Mouse (Mus musculus) lung, postnatal 4 days (tissue): Measurements from ENCODE around the gene Grid2ip.
"Not testable (repeated sequence)": the region's sequence is repeated elsewhere in the genome, so short reads cannot be mapped to it uniquely, and the experiment has no call there.

ENCODE experiments used
- DNase-seq, 2 experiments: peaks; one replicate each; pipeline ENCODE4 v3.0.0; 2021

The Grid2ip gene

GRCm38 (mm10) chr5:143363678-143364615, 6.8 kb downstream of the Grid2ip start:
- DNase-seq: peak; percentile 49 to 62

- DNase-seq: no peak
These were observed 10.8 kb downstream of the Grid2ip start for GRCm38 (mm10) chr5:143367931-143368330.

GRCm38 (mm10) chr5:143369611-143370255, 12.6 kb downstream of the Grid2ip start:
- no peak for DNase-seq

GRCm38 (mm10) chr5:143370416-143371145, 13.4 kb downstream of the Grid2ip start:
- no peak for DNase-seq

DNA sequence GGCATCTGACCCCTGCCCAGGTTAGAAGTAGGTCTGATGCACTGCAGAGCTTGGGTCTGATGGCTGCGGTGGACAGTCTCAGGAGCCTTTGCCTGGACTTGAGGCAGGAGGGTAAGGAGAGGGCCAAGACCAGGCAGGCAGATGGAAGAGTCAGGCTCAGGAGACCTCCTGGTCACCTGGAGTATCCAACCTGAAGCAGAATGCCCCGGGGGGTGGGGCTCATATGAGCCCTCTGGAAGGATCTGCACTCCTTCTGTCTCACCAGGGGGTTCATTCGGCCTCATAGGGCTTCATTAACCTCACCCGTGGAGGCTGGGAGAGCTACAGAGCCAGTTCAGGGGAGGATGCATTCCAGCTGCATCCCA, 14.0 kb downstream of the Grid2ip start:
- DNase-seq: no peak

- DNase-seq: no peak
These were observed 15.7 kb downstream of the Grid2ip start for GRCm38 (mm10) chr5:143372818-143373217.

DNA sequence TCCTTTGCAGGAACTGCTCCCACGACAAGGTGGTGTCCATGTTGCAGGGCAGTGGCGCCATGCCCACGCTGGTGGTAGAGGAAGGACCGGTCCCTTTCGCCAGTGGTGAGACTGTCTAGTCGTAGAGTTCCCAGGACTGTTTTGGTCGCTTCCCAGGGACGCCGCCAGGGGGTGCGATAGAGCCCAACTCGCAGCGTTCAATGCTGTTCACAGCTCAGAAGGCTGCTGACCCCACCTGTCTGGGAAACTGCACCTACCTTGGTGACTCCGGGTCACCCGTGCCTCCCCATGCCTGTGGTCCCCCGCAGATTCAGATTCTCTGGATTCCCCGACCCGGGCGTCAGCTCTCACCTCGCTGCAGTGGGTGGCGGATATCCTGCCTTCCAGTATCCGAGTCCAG, 18.1 kb downstream of the Grid2ip start:
- DNase-seq: peak; percentile 59 to 79

GRCm38 (mm10) chr5:143376156-143376555, 19.0 kb downstream of the Grid2ip start:
- no peak for DNase-seq

- peak in 1 of 2 experiments; percentile 21 for DNase-seq
These were observed 29.9 kb downstream of the Grid2ip start for GRCm38 (mm10) chr5:143386797-143387621.

DNA sequence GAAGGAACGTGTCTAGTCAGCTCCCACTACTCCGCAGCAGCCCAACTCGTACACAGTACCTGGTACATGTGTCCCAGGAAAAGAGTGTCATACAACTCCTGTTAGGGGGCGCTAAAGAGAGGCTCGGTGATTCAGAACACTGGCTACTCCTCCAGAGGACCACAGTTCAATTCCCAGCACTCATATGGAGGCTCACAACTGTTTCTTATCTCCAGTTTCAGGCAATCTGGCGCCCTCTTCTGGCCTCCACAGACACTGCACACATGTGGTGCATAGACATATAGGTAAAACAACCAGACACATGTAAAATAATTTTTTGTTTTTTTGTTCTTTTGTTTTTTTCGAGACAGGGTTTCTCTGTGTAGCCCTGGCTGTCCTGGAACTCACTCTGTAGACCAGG, 37.0 kb downstream of the Grid2ip start:
- no peak for DNase-seq

GRCm38 (mm10) chr5:143394966-143395365, 37.8 kb downstream of the Grid2ip start:
- not testable (repeated sequence) for DNase-seq

DNA sequence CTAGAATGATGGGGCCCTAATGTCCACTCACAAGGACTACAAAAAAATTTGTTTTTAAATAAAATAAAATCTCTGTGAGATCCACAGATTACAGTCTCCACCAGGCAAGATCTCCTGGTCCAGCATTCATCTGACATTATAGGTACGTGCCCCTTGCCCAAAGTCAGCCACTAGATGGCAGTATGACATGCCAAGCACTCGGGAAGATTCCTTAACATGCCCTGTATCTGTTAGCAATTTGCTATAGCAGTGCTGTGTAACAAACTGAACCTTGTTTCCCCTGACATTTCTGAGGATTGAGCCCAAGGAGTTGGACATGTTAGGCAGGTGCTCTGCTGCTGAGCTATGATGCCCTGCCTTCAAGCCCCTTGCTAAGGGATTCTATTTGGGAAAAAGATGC, 38.5 kb downstream of the Grid2ip start:
- DNase-seq: no peak

GRCm38 (mm10) chr5:143400501-143400900, 43.4 kb downstream of the Grid2ip start:
- DNase-seq: no peak

DNA sequence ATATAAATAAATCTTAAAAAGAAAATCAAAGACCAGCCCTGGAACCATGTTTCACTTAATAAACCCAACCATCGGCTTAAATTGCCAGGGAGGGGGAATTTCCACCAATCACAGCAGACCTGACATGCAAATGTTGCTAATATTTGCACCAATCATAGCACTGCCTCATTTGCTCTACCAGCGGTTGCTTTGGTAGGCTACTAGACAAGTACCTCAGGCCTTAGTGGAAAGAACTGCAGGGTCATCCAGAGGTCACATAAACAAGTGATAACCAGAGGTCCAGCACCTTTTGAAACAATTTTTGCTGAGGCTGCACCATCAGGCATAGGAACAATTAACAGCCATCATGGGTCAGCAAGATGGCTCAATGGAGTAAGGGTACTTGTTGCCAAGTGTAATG, 44.4 kb downstream of the Grid2ip start:
- DNase-seq: no peak

- DNase-seq: peak; percentile 94 to 96
These were observed 46.3 kb downstream of the Grid2ip start, which contains the start of gene Kdelr2 for GRCm38 (mm10) chr5:143403221-143404147. Kdelr2 (plus strand) TSS chr5:143403838.

GRCm38 (mm10) chr5:143404148-143404930, 47.2 kb downstream of the Grid2ip start:
- DNase-seq: peak in 1 of 2 experiments; percentile 33

GRCm38 (mm10) chr5:143405200-143405599, 48.1 kb downstream of the Grid2ip start:
- no peak for DNase-seq

- DNase-seq: no peak
These were observed 49.4 kb downstream of the Grid2ip start for GRCm38 (mm10) chr5:143406548-143406947.

DNA sequence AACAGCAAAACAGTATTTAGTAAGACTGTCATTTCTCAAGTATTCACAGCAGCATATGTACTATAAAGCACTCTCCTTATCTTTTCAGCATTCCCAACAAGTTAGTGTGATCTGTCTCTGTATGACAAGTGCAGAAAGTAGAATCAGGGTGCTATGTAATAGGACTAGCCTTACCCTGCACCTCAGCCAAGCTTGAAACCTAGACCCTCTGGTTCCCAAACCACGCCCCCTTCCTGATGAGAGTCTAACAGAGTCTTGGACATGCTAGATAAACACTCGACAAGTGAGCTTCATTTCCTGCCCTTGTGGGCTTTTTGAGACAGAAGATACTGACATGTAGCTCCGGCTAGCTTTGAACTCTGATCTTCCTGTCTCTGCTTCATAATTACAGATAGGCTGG, 52.1 kb downstream of the Grid2ip start:
- DNase-seq: peak; percentile 31 to 36

- no peak for DNase-seq
These were observed 53.8 kb downstream of the Grid2ip start for GRCm38 (mm10) chr5:143410841-143411395.
